ENCODE assay signal across 30 mouse cellular contexts in genomic region chr2:61922496-61922895, GRCm38 (mm10).
DNase-seq lines count a peak whose midpoint lies in the region; ATAC-seq and TF ChIP-seq lines count a peak whose summit lies in the region.
"Had no signal": no experiment of that assay in that cellular context is flagged by ENCODE, and none has a peak within 500 bp of the region (broad histone marks: within the 10 kb centered on the region; RNA-seq: fewer than 3 reads in every experiment).

No protein-coding gene starts in this region.

- TF ChIP-seq POLR2A in myocyte (IDR thresholded peaks at IDR 0.05; ENCODE audit: insufficient read length, low read depth) = no peak

- no peaks in the 10 kb centered on the region for H3K36me3 ChIP-seq in myocyte (ENCODE audit: control insufficient read depth, insufficient read depth)
- H3K36me3 ChIP-seq: embryonic facial prominence, embryonic 13.5 days; embryonic facial prominence, embryonic 15.5 days; forebrain, embryonic 15.5 days; G1E had no signal

- no peak overlapping the region for H3K4me3 ChIP-seq in myocyte
- H3K4me3 ChIP-seq: embryonic facial prominence, embryonic 13.5 days; embryonic facial prominence, embryonic 15.5 days; erythroblast, embryonic 14.5 days; forebrain, embryonic 13.5 days; forebrain, embryonic 15.5 days had no signal

- H3ac ChIP-seq in myocyte (ENCODE audit: control insufficient read depth, insufficient read length) = no peak overlapping the region

- DNase-seq in 3T3-L1 (ENCODE audit: low read depth, low spot score) (peak; percentile 60), adipocyte (ENCODE audit: low spot score) (peak; percentile 9)
- DNase-seq in Muller cell, postnatal 12 days (ENCODE audit: inconsistent ontology term) = peak; percentile 51
- no peak for DNase-seq in urinary bladder, postnatal 25 days (ENCODE audit: low spot score)
- DNase-seq in right cerebral cortex, adult 2 months (ENCODE audit: low spot score in 2 of 2) = no peak
- DNase-seq: adrenal gland, adult 2 months; adrenal gland, postnatal 10 days; adrenal gland, postnatal 25 days; B cell, adult 2 months; cerebellum, adult 11 months; cerebellum, adult 18-20 months; cerebellum, adult 8-10 months; cerebellum, adult 9-11 months; cerebellum, postnatal 14 days; cerebellum, postnatal 36 days; embryo, embryonic 11 days; forebrain, postnatal 0 days had no signal

- H3K4me2 ChIP-seq in myocyte (ENCODE audit: low read depth) = no peak overlapping the region
- H3K4me2 ChIP-seq: embryonic facial prominence, embryonic 13.5 days; embryonic facial prominence, embryonic 15.5 days; forebrain, embryonic 13.5 days; forebrain, embryonic 15.5 days had no signal

- no peaks in the 10 kb centered on the region for H3K27me3 ChIP-seq in myocyte (ENCODE audit: control insufficient read depth, insufficient read depth, insufficient read length)
- H3K27me3 ChIP-seq: CH12.LX; embryonic facial prominence, embryonic 13.5 days; embryonic facial prominence, embryonic 15.5 days; forebrain, embryonic 13.5 days; forebrain, embryonic 15.5 days had no signal

- no peak for ATAC-seq in megakaryocyte-erythroid progenitor cell, adult 5-6 weeks (replicated peaks; ENCODE audit: low FRiP score, low TSS enrichment, poor library complexity, severe bottlenecking)
- no peak for ATAC-seq in megakaryocyte progenitor cell, adult 5-6 weeks (replicated peaks; ENCODE audit: poor library complexity)
- ATAC-seq: activated CD4-positive, CD25-positive, alpha-beta regulatory T cell, adult 4 months; CD4-positive, CD25-positive, alpha-beta regulatory T cell, adult 4 months; forebrain, embryonic 13.5 days; forebrain, embryonic 15.5 days; forebrain, postnatal 0 days; Patski had no signal

- no peaks in the 10 kb centered on the region for H3K79me2 ChIP-seq in myocyte (ENCODE audit: control insufficient read depth, insufficient read depth)

TF ChIP-seq in myocyte, 11 proteins besides CTCF, POLR2A, EP300 and RAD21:
- no peak for TF ChIP-seq E2F4 (IDR thresholded peaks at IDR 0.05; ENCODE audit: insufficient read depth)
- 0 out of 2 replicates have a peak, but pooled peaks have one; percentile 9 for TF ChIP-seq CEBPB (IDR thresholded peaks at IDR 0.05; ENCODE audit: insufficient read depth, poor library complexity, severe bottlenecking)
- TF ChIP-seq MYOG (IDR thresholded peaks at IDR 0.05; ENCODE audit: control insufficient read depth in 1 of 3, insufficient read depth in 1 of 3, insufficient read length in 2 of 3, low read depth in 2 of 3) = no peak
- TF ChIP-seq MAX (IDR thresholded peaks at IDR 0.05; ENCODE audit: low read depth) = no peak
- no peak for TF ChIP-seq MYOD1 (IDR thresholded peaks at IDR 0.05; ENCODE audit: control insufficient read depth in 1 of 3, insufficient read length in 2 of 3, low read depth in 2 of 3)
TF ChIP-seq in myocyte: peak in this region for 1.

Comparison
In these comparisons a context has a peak if more than half of its experiments do, and no peak if none do; other contexts are left out.
1. DNase-seq: peak in 3T3-L1 (single experiment), Muller cell, postnatal 12 days (single experiment) and adipocyte (single experiment); none in urinary bladder, postnatal 25 days (single experiment) and right cerebral cortex, adult 2 months (0 of 2).